Mouse (Mus musculus): ENCODE data around the gene Eme2. TPM values are rescaled to one million over a fixed set of nuclear protein-coding genes. Genes with fewer than 3 reads are reported as not detected.

Eme2 gene
- polyA plus RNA-seq, 1 experiment from 2014 or later = 28.9 TPM

DNA sequence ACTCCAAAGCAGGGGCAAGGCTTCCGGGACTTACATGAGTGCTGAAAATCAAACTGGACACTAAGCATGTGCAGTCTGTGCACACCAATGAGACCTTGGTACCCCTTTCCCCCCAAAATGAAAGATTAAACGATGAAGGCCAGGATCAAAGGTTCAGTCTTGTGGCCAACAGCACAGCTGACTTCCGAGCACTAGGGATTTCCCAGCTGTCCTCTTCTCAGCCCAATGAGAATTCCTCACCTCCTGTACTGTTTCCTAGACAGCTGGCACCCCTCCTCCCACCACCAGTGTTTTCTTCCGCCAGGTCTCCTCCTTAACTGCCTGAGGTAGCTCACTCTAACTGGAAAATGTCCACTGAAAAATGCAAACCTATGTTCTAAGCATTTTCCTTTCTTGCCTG, 38.3 kb upstream of the Eme2 start:
- Histone ChIP-seq H3K4me1 (ENCODE audit: control insufficient read depth, insufficient read depth, low read length) (peaks cover 12% of the 10 kb centered on the region), H3K27me3 (ENCODE audit: control insufficient read depth, insufficient read depth, low read length) (no peaks in the 10 kb centered on the region), H3K9ac (ENCODE audit: low read length) (no peak overlapping the region), H3K27ac (ENCODE audit: low read depth, low read length) (no peak overlapping the region), H3K36me3 (ENCODE audit: control insufficient read depth, insufficient read depth, low read length) (no peaks in the 10 kb centered on the region), H3K4me3 (ENCODE audit: low read depth, low read length) (no peak overlapping the region), H3K9me3 (ENCODE audit: control insufficient read depth, low read length) (no peaks in the 10 kb centered on the region), H3K4me2 (ENCODE audit: low read depth) (no peak overlapping the region)
- ATAC-seq (ENCODE audit: insufficient read depth, low FRiP score, low TSS enrichment) (no peak), DNase-seq (ENCODE audit: low spot score) (no peak)
- WGBS = 69% methylated on average over 4 of the region's 4 CpGs

DNA sequence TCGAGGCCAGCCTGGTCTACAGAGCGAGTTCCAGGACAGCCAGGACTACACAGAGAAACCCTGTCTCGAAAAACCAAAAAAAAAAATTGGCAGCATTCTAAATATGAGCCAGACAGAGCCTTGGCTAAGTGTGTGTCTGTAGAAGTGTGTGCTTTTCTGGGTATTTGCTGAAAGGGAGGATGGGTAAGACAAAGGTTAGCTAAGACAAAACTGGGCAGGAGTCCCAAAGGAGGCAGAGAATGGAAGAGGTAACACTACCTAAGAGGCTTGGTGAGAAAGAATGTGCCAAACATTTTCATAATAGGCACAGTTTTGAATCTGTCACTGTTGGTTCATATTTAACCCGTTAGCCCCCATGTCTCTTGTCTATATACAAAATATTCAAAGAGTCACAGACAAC, 37.5 kb upstream of the Eme2 start:
- no peak overlapping the region for H3K4me2 ChIP-seq (ENCODE audit: low read depth)
- H3K27me3 ChIP-seq (ENCODE audit: control insufficient read depth, insufficient read depth, low read length) = no peaks in the 10 kb centered on the region
- DNase-seq (ENCODE audit: low spot score) (no peak), ATAC-seq (ENCODE audit: insufficient read depth, low FRiP score, low TSS enrichment) (no peak)
- H3K4me3 ChIP-seq (ENCODE audit: low read depth, low read length) = no peak overlapping the region
- no peak overlapping the region for H3K9ac ChIP-seq (ENCODE audit: low read length)
- no peak overlapping the region for H3K27ac ChIP-seq (ENCODE audit: low read depth, low read length)
- H3K9me3 ChIP-seq (ENCODE audit: control insufficient read depth, low read length) = no peaks in the 10 kb centered on the region
- 95% methylated on average over 4 of the region's 4 CpGs for WGBS
- H3K4me1 ChIP-seq (ENCODE audit: control insufficient read depth, insufficient read depth, low read length) = peaks cover 12% of the 10 kb centered on the region
- H3K36me3 ChIP-seq (ENCODE audit: control insufficient read depth, insufficient read depth, low read length) = no peaks in the 10 kb centered on the region

DNA sequence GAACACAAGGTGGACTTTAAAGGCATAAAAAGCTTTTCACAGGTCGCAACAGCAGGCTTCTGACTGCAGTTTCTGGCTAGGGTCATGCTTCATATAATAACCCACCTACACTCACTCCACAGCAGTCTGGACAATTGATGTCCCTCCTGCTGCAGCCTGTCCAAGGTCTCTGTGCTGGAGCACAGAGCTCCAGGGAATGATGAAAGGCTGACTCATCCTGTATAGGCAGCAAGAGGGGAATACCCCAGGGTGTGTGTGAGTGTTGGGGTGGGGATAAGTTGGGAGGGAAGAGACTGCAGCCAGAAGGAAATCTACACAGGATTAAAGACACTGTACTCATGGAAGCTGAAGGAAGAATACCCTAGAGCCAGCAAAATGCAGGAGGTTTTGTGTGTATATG, 34.6 kb upstream of the Eme2 start:
- Histone ChIP-seq H3K4me2 (ENCODE audit: low read depth) (no peak overlapping the region), H3K27ac (ENCODE audit: low read depth, low read length) (no peak overlapping the region), H3K9me3 (ENCODE audit: control insufficient read depth, low read length) (no peaks in the 10 kb centered on the region), H3K9ac (ENCODE audit: low read length) (no peak overlapping the region), H3K36me3 (ENCODE audit: control insufficient read depth, insufficient read depth, low read length) (peaks cover 9% of the 10 kb centered on the region), H3K4me3 (ENCODE audit: low read depth, low read length) (no peak overlapping the region), H3K27me3 (ENCODE audit: control insufficient read depth, insufficient read depth, low read length) (no peaks in the 10 kb centered on the region), H3K4me1 (ENCODE audit: control insufficient read depth, insufficient read depth, low read length) (no peaks in the 10 kb centered on the region; the same call in 1 of the 2 replicates)
- WGBS = 93% methylated on average over 1 of the region's 1 CpGs
- no peak for ATAC-seq (ENCODE audit: insufficient read depth, low FRiP score, low TSS enrichment)
- no peak for DNase-seq (ENCODE audit: low spot score)

DNA sequence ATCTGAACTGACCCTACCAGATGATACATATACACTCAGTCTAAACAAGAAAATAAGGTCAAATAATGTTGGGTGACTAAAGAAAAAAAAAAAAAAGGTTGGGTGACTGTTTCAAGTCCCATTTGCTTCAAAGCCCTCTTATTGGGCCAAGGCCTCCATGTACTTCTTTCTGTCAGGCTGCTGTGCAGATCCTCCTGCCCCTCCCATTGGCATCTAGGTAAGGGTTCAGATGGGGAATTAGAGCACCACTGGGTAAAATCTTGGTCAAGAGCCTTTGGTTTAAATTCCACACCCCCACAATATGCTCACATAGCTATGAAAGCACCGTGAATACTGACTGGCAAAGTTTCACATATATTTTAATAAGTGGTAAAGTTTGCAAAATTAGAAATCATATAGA, 28.4 kb upstream of the Eme2 start:
- Histone ChIP-seq H3K36me3 (ENCODE audit: control insufficient read depth, insufficient read depth, low read length) (peaks cover 26% of the 10 kb centered on the region), H3K4me3 (ENCODE audit: low read depth, low read length) (no peak overlapping the region), H3K9me3 (ENCODE audit: control insufficient read depth, low read length) (no peaks in the 10 kb centered on the region)

DNA sequence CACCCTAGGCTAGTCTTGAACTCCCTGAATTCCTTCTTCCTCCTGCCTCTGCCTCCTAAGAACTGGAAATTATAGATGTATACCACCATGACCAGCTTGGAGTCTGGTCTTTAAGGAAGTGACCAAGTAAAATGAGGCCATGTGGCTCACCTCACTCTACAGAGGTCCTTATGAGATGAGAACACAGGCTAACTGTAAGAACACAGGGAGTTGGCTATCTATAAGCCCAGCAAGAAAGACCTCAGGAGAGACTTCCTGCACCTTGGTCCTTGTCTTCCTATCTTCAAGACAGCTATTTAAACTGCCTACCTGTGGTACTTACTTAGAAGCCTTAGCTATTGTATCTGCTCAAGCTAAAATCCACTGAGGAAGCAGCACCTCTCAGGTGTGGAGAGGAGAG, 19.1 kb upstream of the Eme2 start:
- Histone ChIP-seq H3K9me3 (ENCODE audit: control insufficient read depth, low read length) (no peaks in the 10 kb centered on the region), H3K4me1 (ENCODE audit: control insufficient read depth, insufficient read depth, low read length) (no peaks in the 10 kb centered on the region), H3K36me3 (ENCODE audit: control insufficient read depth, insufficient read depth, low read length) (peaks cover 16% of the 10 kb centered on the region), H3K4me2 (ENCODE audit: low read depth) (no peak overlapping the region), H3K27ac (ENCODE audit: low read depth, low read length) (no peak overlapping the region), H3K9ac (ENCODE audit: low read length) (no peak overlapping the region), H3K4me3 (ENCODE audit: low read depth, low read length) (no peak overlapping the region), H3K27me3 (ENCODE audit: control insufficient read depth, insufficient read depth, low read length) (no peaks in the 10 kb centered on the region)
- ATAC-seq (ENCODE audit: insufficient read depth, low FRiP score, low TSS enrichment) = no peak
- no peak for DNase-seq (ENCODE audit: low spot score)

More for the DNA sequence above, 28.4 kb upstream of the Eme2 start:
- H3K27me3 ChIP-seq (ENCODE audit: control insufficient read depth, insufficient read depth, low read length) = no peaks in the 10 kb centered on the region
- no peak overlapping the region for H3K4me2 ChIP-seq (ENCODE audit: low read depth)
- 97% methylated on average over 1 of the region's 1 CpGs for WGBS
- H3K9ac ChIP-seq (ENCODE audit: low read length) = no peak overlapping the region
- no peak overlapping the region for H3K27ac ChIP-seq (ENCODE audit: low read depth, low read length)
- no peak for ATAC-seq (ENCODE audit: insufficient read depth, low FRiP score, low TSS enrichment)
- H3K4me1 ChIP-seq (ENCODE audit: control insufficient read depth, insufficient read depth, low read length) = no peaks in the 10 kb centered on the region
- DNase-seq (ENCODE audit: low spot score) = no peak

DNA sequence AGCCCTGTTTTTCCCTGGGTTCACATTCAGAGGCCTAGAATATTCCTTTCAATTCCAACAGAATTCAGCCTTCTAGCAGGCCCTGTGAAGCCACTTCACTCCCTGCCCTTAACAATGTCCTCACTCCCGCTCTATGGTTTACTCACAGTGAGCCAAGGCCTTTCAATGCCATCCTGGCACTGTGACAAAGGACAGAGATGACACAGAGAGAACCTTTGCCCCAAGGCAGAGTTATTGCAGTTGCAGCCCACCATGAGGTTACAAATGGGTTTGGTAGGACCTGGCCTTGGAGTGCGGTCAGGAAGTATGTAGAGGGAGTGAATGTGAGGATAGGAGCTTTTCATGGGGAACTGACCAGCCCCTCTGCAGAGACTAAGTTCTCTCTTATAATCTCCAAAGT, 12.7 kb upstream of the Eme2 start:
- Histone ChIP-seq H3K9ac (ENCODE audit: low read length) (no peak overlapping the region), H3K36me3 (ENCODE audit: control insufficient read depth, insufficient read depth, low read length) (peaks cover 23% of the 10 kb centered on the region), H3K4me3 (ENCODE audit: low read depth, low read length) (no peak overlapping the region), H3K27me3 (ENCODE audit: control insufficient read depth, insufficient read depth, low read length) (no peaks in the 10 kb centered on the region), H3K9me3 (ENCODE audit: control insufficient read depth, low read length) (no peaks in the 10 kb centered on the region), H3K4me2 (ENCODE audit: low read depth) (no peak overlapping the region), H3K27ac (ENCODE audit: low read depth, low read length) (no peak overlapping the region), H3K4me1 (ENCODE audit: control insufficient read depth, insufficient read depth, low read length) (no peaks in the 10 kb centered on the region)
- DNase-seq (ENCODE audit: low spot score) (no peak), ATAC-seq (ENCODE audit: insufficient read depth, low FRiP score, low TSS enrichment) (no peak)
- 96% methylated on average over 2 of the region's 2 CpGs for WGBS

DNA sequence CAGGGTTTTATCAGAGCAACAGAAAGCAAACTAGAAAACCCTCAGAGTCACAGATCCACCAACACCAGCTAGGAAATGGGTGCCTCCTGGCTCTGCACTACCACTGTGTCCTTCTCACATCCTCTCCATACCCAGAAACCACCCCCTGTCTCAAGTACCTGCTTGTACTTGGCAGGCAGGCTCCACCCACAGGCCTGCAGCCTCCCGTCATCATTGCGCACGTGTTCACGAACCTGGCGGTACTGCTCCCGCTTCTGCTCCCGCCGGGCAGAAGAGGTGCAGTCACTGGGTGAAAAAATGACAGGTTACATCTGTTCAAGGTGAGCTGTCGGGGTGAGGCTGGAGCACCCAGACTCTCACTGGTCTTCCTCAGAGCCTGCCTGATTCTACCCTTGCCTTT, 8.9 kb upstream of the Eme2 start:
- no peak for ATAC-seq (ENCODE audit: insufficient read depth, low FRiP score, low TSS enrichment)
- Histone ChIP-seq H3K27me3 (ENCODE audit: control insufficient read depth, insufficient read depth, low read length) (no peaks in the 10 kb centered on the region), H3K9ac (ENCODE audit: low read length) (no peak overlapping the region), H3K4me2 (ENCODE audit: low read depth) (no peak overlapping the region), H3K4me1 (ENCODE audit: control insufficient read depth, insufficient read depth, low read length) (no peaks in the 10 kb centered on the region), H3K27ac (ENCODE audit: low read depth, low read length) (no peak overlapping the region), H3K9me3 (ENCODE audit: control insufficient read depth, low read length) (no peaks in the 10 kb centered on the region), H3K36me3 (ENCODE audit: control insufficient read depth, insufficient read depth, low read length) (peaks cover 41% of the 10 kb centered on the region), H3K4me3 (ENCODE audit: low read depth, low read length) (no peak overlapping the region)
- 93% methylated on average over 9 of the region's 9 CpGs for WGBS
- DNase-seq (ENCODE audit: low spot score) = no peak

DNA sequence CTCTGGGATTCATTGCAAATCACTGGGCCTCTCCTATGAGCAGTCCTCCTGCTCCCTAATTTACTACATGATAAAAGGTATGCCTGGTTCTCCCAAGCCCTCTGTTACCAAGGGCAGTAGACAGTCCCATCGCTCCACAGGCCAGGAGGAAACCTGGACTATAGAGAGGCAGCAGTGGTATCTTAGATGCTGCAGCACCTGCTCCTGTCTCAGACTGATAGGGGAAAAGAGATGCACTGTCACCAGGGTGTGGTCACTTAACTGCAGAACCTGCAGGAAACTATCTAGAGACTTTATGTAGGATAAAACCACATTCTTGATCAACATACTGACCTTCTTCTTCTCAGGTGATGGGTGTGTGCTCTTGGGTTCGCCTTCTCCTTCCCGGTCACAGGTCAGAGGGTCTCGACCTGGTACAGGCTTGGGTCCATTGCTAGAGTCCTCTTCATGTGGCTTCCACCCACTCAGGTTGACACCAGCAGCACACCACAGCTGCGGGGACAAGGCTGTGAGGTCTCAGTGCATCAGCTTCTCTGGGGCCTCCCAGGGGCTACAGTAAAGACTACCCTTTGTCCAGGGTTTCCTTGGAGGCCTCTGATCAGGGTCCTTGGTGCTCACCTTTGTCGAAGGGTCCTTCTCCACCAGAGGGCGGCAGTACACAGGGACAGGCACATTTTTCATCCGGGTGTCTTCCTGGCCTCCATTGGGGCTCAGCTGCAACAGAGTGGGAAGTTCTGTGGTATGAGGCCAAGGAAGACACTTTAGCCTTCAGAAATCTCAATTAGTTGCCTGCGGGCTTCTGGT, 8.0 kb upstream of the Eme2 start:
- DNase-seq (ENCODE audit: low spot score) (no peak), ATAC-seq (ENCODE audit: insufficient read depth, low FRiP score, low TSS enrichment) (no peak)
- H3K27me3 ChIP-seq (ENCODE audit: control insufficient read depth, insufficient read depth, low read length) = no peaks in the 10 kb centered on the region
- H3K27ac ChIP-seq (ENCODE audit: low read depth, low read length) = no peak overlapping the region
- no peak overlapping the region for H3K9ac ChIP-seq (ENCODE audit: low read length)
- WGBS = 73% methylated on average over 9 of the region's 9 CpGs
- H3K36me3 ChIP-seq (ENCODE audit: control insufficient read depth, insufficient read depth, low read length) = peaks cover 39% of the 10 kb centered on the region
- no peaks in the 10 kb centered on the region; the same call in 1 of the 2 replicates for H3K4me1 ChIP-seq (ENCODE audit: control insufficient read depth, insufficient read depth, low read length)
- H3K4me3 ChIP-seq (ENCODE audit: low read depth, low read length) = no peak overlapping the region
- H3K9me3 ChIP-seq (ENCODE audit: control insufficient read depth, low read length) = no peaks in the 10 kb centered on the region
- H3K4me2 ChIP-seq (ENCODE audit: low read depth) = no peak overlapping the region

DNA sequence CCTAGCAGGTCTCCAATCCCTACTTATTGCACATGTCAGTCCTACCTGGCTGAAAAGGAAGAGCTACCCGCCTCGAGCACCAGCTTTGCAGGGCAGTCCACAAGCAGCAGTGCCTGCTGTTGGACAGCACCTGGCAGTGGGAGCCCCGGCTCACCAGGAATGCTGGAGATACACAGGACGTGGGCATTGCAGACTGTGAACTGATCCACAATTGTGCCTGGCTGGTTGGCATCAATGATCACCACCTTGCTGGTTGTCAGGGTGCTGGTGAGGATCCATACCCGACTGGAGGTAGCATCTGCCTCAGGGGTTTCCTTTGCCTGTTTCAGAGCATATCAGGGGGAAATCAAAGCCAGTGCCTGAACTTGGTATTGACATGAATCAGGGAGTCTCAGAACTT, 7.2 kb upstream of the Eme2 start:
- DNase-seq (ENCODE audit: low spot score) (no peak), ATAC-seq (ENCODE audit: insufficient read depth, low FRiP score, low TSS enrichment) (no peak)
- no peak overlapping the region for H3K4me2 ChIP-seq (ENCODE audit: low read depth)
- peaks cover 6% of the 10 kb centered on the region for H3K4me1 ChIP-seq (ENCODE audit: control insufficient read depth, insufficient read depth, low read length)
- peaks cover 39% of the 10 kb centered on the region for H3K36me3 ChIP-seq (ENCODE audit: control insufficient read depth, insufficient read depth, low read length)
- no peak overlapping the region for H3K27ac ChIP-seq (ENCODE audit: low read depth, low read length)
- no peak overlapping the region for H3K9ac ChIP-seq (ENCODE audit: low read length)
- H3K4me3 ChIP-seq (ENCODE audit: low read depth, low read length) = no peak overlapping the region
- H3K9me3 ChIP-seq (ENCODE audit: control insufficient read depth, low read length) = no peaks in the 10 kb centered on the region
- WGBS = 92% methylated on average over 5 of the region's 5 CpGs
- H3K27me3 ChIP-seq (ENCODE audit: control insufficient read depth, insufficient read depth, low read length) = no peaks in the 10 kb centered on the region
